Mouse (Mus musculus): ENCODE results near the gene Prrx1. TPM values are rescaled to one million over a fixed set of nuclear protein-coding genes. Genes with fewer than 3 reads are reported as not detected.

Prrx1 gene
- polyA plus RNA-seq, 1 experiment from 2014 or later = 0.13 TPM

- Histone ChIP-seq H3K4me2 (ENCODE audit: low read depth, low read length) (no peak overlapping the region; the same call in 1 of the 2 replicates), H3K27me3 (ENCODE audit: insufficient read depth, low read length) (no peaks in the 10 kb centered on the region), H3K9me3 (ENCODE audit: low read length) (no peaks in the 10 kb centered on the region; the same call in 1 of the 2 replicates), H3K4me1 (ENCODE audit: insufficient read depth) (peaks cover 6% of the 10 kb centered on the region; the same call in 1 of the 2 replicates), H3K27ac (ENCODE audit: low read depth) (peak overlapping the region; percentile 48; the same call in 1 of the 2 replicates), H3K36me3 (replicated peaks; ENCODE audit: insufficient read depth, low read length) (no peaks in the 10 kb centered on the region), H3K9ac (replicated peaks) (no peak overlapping the region), H3K4me3 (ENCODE audit: low read depth, low read length) (no peak overlapping the region)
- no peak for TF ChIP-seq EP300 (IDR thresholded peaks at IDR 0.05; ENCODE audit: low read depth)
- TF ChIP-seq CTCF (IDR thresholded peaks at IDR 0.05; ENCODE audit: low read depth) = no peak
- DNase-seq (peak; percentile 77), ATAC-seq (peak; percentile 98)
- 68% methylated on average over 7 of the region's 7 CpGs for WGBS (ENCODE audit: insufficient replicate concordance)
Observed at GRCm38 (mm10) chr1:163338525-163339218, 25.2 kb upstream of the Prrx1 start.

DNA sequence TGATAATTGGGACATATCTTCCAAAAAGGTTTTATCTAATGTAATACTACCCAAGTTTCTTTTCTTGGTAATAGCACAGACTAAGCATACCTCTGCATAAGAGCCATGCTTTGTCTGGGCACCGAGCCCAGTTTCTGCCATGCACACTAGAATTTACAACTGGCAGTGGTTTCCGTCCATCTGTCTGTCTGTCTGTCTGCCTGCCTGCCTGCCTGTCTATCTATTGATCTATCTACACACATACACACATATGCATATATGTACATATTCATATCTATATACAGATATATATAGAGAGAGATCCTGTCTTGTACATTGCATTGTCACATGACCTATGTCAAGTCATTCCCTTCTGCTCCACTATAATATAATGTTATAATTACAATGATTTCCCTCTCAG lies 24.3 kb upstream of the Prrx1 start:
- Histone ChIP-seq H3K36me3 (replicated peaks; ENCODE audit: insufficient read depth, low read length) (no peaks in the 10 kb centered on the region), H3K27ac (ENCODE audit: low read depth) (no peak overlapping the region), H3K4me1 (ENCODE audit: insufficient read depth) (peaks cover 6% of the 10 kb centered on the region; the same call in 1 of the 2 replicates), H3K9me3 (ENCODE audit: low read length) (no peaks in the 10 kb centered on the region; the same call in 1 of the 2 replicates), H3K9ac (replicated peaks) (no peak overlapping the region), H3K27me3 (ENCODE audit: insufficient read depth, low read length) (no peaks in the 10 kb centered on the region), H3K4me3 (ENCODE audit: low read depth, low read length) (no peak overlapping the region), H3K4me2 (ENCODE audit: low read depth, low read length) (no peak overlapping the region)
- no peak for TF ChIP-seq EP300 (IDR thresholded peaks at IDR 0.05; ENCODE audit: low read depth)
- no peak for TF ChIP-seq CTCF (IDR thresholded peaks at IDR 0.05; ENCODE audit: low read depth)
- DNase-seq (no peak), ATAC-seq (no peak)
- WGBS (ENCODE audit: insufficient replicate concordance) = 73% methylated on average over 2 of the region's 2 CpGs

GRCm38 (mm10) chr1:163327279-163327678 lies 13.8 kb upstream of the Prrx1 start:
- H3K27ac ChIP-seq (ENCODE audit: low read depth) = no peak overlapping the region
- H3K4me2 ChIP-seq (ENCODE audit: low read depth, low read length) = no peak overlapping the region
- ATAC-seq (no peak), DNase-seq (no peak)
- no peaks in the 10 kb centered on the region for H3K27me3 ChIP-seq (ENCODE audit: insufficient read depth, low read length)
- 76% methylated on average over 2 of the region's 2 CpGs for WGBS (ENCODE audit: insufficient replicate concordance)
- no peaks in the 10 kb centered on the region for H3K4me1 ChIP-seq (ENCODE audit: insufficient read depth)
- H3K9me3 ChIP-seq (ENCODE audit: low read length) = no peaks in the 10 kb centered on the region
- TF ChIP-seq EP300 (IDR thresholded peaks at IDR 0.05; ENCODE audit: low read depth) = no peak
- no peak for TF ChIP-seq CTCF (IDR thresholded peaks at IDR 0.05; ENCODE audit: low read depth)
- no peaks in the 10 kb centered on the region for H3K36me3 ChIP-seq (replicated peaks; ENCODE audit: insufficient read depth, low read length)
- no peak overlapping the region for H3K4me3 ChIP-seq (ENCODE audit: low read depth, low read length)
- H3K9ac ChIP-seq (replicated peaks) = no peak overlapping the region

DNA sequence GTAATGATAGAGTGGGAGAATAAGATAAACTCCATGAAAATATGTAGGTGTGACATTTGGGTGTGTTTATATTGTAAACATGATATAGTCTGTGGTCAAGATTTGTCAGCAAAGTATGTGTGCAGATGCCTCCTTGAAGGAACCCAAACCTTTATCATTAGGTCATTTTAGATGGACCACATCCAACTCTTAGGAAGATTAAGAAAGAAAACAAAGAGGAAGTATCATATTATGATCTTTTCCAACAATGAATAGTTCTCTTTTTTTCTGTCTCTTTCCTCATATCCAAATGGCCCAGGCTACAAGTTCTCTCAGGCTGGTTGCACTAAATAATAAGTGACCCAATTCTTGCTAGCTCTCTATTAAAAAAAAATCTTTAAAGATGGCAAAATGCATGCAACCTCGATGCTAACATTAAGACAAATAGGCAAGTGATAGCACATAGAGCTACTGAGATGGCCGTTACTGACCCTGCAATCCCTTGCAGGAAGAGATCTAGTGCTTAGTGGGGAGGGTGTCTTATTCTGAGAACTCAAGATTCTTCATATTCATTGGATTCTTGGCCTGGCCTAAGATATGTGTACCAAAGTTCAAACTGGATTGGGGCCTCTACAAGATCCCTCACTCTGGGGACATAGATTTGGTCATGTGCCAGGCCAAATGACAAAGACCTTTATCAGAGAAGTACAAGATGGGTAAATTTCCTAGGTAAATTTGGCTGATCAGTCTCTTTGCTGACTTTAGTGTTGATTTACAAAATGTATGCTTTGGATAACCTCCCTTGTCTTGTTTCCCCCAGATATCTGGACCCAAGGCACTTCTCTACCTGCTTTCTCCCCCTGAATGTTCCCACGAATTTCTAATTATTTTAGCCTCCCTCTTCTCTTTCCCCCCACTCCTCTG lies 6.4 kb upstream of the Prrx1 start:
- peaks cover 3% of the 10 kb centered on the region for H3K4me1 ChIP-seq (ENCODE audit: insufficient read depth)
- H3K4me2 ChIP-seq (ENCODE audit: low read depth, low read length) = no peak overlapping the region
- H3K27ac ChIP-seq (ENCODE audit: low read depth) = no peak overlapping the region
- TF ChIP-seq EP300 (IDR thresholded peaks at IDR 0.05; ENCODE audit: low read depth) = no peak
- TF ChIP-seq CTCF (IDR thresholded peaks at IDR 0.05; ENCODE audit: low read depth) = no peak
- DNase-seq (no peak), ATAC-seq (no peak)
- no peaks in the 10 kb centered on the region for H3K9me3 ChIP-seq (ENCODE audit: low read length)
- peaks cover 13% of the 10 kb centered on the region for H3K27me3 ChIP-seq (ENCODE audit: insufficient read depth, low read length)
- H3K9ac ChIP-seq (replicated peaks) = no peak overlapping the region
- 51% methylated on average over 3 of the region's 3 CpGs for WGBS (ENCODE audit: insufficient replicate concordance)
- H3K36me3 ChIP-seq (replicated peaks; ENCODE audit: insufficient read depth, low read length) = no peaks in the 10 kb centered on the region
- no peak overlapping the region for H3K4me3 ChIP-seq (ENCODE audit: low read depth, low read length)

DNA sequence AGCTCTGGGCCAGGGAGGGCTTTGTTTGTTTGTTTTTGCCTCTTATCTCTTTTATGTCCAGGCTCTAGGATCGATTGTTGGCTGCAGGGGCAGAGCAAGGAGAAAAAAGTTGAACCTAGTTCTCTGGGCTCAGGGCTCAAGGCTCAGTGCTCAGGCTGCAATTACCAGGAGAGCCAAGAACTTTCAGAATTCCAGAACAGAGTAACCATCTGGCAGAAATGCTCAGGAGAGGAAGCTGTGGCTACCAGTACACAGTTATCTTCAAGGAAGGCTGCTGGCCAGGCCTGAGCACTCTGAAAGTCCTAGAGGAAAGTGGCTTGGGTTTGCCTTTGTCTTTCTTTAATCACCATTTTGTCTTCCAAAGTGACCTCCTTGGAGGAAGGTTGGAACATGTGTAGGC lies 3.4 kb upstream of the Prrx1 start:
- TF ChIP-seq EP300 (IDR thresholded peaks at IDR 0.05; ENCODE audit: low read depth) (no peak), CTCF (IDR thresholded peaks at IDR 0.05; ENCODE audit: low read depth) (no peak)
- peaks cover 37% of the 10 kb centered on the region for H3K27me3 ChIP-seq (ENCODE audit: insufficient read depth, low read length)
- WGBS (ENCODE audit: insufficient replicate concordance) = 11% methylated on average over 1 of the region's 1 CpGs

GRCm38 (mm10) chr1:163314829-163315301 lies 1.4 kb upstream of the Prrx1 start:
- Histone ChIP-seq H3K27ac (ENCODE audit: low read depth) (no peak overlapping the region), H3K9ac (replicated peaks) (no peak overlapping the region), H3K4me2 (ENCODE audit: low read depth, low read length) (peak overlapping the region; percentile 58), H3K9me3 (ENCODE audit: low read length) (no peaks in the 10 kb centered on the region), H3K4me1 (ENCODE audit: insufficient read depth) (peaks cover 16% of the 10 kb centered on the region), H3K27me3 (ENCODE audit: insufficient read depth, low read length) (peaks cover 55% of the 10 kb centered on the region), H3K4me3 (ENCODE audit: low read depth, low read length) (peak overlapping the region; percentile 26), H3K36me3 (replicated peaks; ENCODE audit: insufficient read depth, low read length) (no peaks in the 10 kb centered on the region)
- ATAC-seq = no peak
- no peak for DNase-seq
- TF ChIP-seq EP300 (IDR thresholded peaks at IDR 0.05; ENCODE audit: low read depth) (no peak), CTCF (IDR thresholded peaks at IDR 0.05; ENCODE audit: low read depth) (no peak)
- 4% methylated on average over 21 of the region's 23 CpGs for WGBS (ENCODE audit: insufficient replicate concordance)

More for the DNA sequence above, 3.4 kb upstream of the Prrx1 start:
- peaks cover 15% of the 10 kb centered on the region for H3K4me1 ChIP-seq (ENCODE audit: insufficient read depth)
- no peaks in the 10 kb centered on the region for H3K9me3 ChIP-seq (ENCODE audit: low read length)
- DNase-seq (no peak), ATAC-seq (no peak)
- H3K4me2 ChIP-seq (ENCODE audit: low read depth, low read length) = no peak overlapping the region
- no peaks in the 10 kb centered on the region for H3K36me3 ChIP-seq (replicated peaks; ENCODE audit: insufficient read depth, low read length)
- no peak overlapping the region for H3K27ac ChIP-seq (ENCODE audit: low read depth)
- H3K4me3 ChIP-seq (ENCODE audit: low read depth, low read length) = no peak overlapping the region
- H3K9ac ChIP-seq (replicated peaks) = no peak overlapping the region
